Mouse (Mus musculus) kidney, embryonic 14.5 days (tissue): Measurements from ENCODE around the gene Defb29. TPM values are rescaled to one million over a fixed set of nuclear protein-coding genes. Genes with fewer than 3 reads are reported as not detected.

Experiments used
- ATAC-seq: fragments of 200-750 bp; cut with Nextera tagmentation; 2 replicates; pipeline ENCODE4 v1.8.0; 2017; ENCODE audit warnings: moderate number of reproducible peaks, mild to moderate bottlenecking, moderate TSS enrichment, moderate library complexity; ENCODE audit not compliant: low FRiP score, low TSS enrichment
- H3K27ac ChIP-seq: fragments of 300-500 bp; sonication (generic); 2 replicates; pipeline ENCODE4 v1.5.1; 2014; ENCODE audit warnings: low read depth, mild to moderate bottlenecking, low read length, moderate library complexity, mixed read lengths
- H3K27me3 ChIP-seq: fragments of 300-500 bp; sonication (generic); 2 replicates; pipeline ENCODE4 v1.6.1; 2014; ENCODE audit warnings: mild to moderate bottlenecking, low read length; ENCODE audit not compliant: control insufficient read depth, insufficient read depth
- H3K36me3 ChIP-seq: fragments of 300-500 bp; sonication (generic); 2 replicates; pipeline ENCODE4 v1.6.1; 2014; ENCODE audit warnings: low read length, mixed read lengths; ENCODE audit not compliant: control insufficient read depth, insufficient read depth
- H3K4me1 ChIP-seq: fragments of 300-500 bp; sonication (generic); 2 replicates; pipeline ENCODE4 v1.6.1; 2014; ENCODE audit warnings: low read length, mixed read lengths; ENCODE audit not compliant: control insufficient read depth, insufficient read depth
- H3K4me2 ChIP-seq: fragments of 300-500 bp; sonication (generic); replicated peaks from 2 replicates; pipeline ENCODE4 v1.6.1; 2014; ENCODE audit warnings: low read depth, mild to moderate bottlenecking, low read length
- H3K4me3 ChIP-seq: fragments of 300-500 bp; sonication (generic); 2 replicates; pipeline ENCODE4 v1.5.1; 2014; ENCODE audit warnings: mild to moderate bottlenecking, low read length
- H3K9ac ChIP-seq: fragments of 300-500 bp; sonication (generic); 2 replicates; pipeline ENCODE4 v1.6.1; 2014; ENCODE audit warnings: low read depth, mild to moderate bottlenecking, low read length, moderate library complexity
- H3K9me3 ChIP-seq: fragments of 300-500 bp; sonication (generic); 2 replicates; pipeline ENCODE4 v1.6.1; 2016; ENCODE audit warnings: low read length; ENCODE audit not compliant: control insufficient read depth
- WGBS: fragments of 180-500 bp; shearing (Covaris S2); extraction: QIAGEN DNeasy Blood & Tissue Kit; methylation state at CpG from one replicate; pipeline ENCODE4 v1.1.7; 2014; 5-methylcytosine and 5-hydroxymethylcytosine counted together
- polyA plus RNA-seq: library from polyadenylated mRNA; unstranded; fragments of >200 nt; fragmentation: Nextera tagmentation; extraction: Ambion mirVana; gene quantifications from 2 replicates; pipeline ENCODE4 v1.2.1, GENCODE M21; 2014

Gene Defb29
- polyA plus RNA-seq, 1 experiment from 2014 or later, result not detected

DNA sequence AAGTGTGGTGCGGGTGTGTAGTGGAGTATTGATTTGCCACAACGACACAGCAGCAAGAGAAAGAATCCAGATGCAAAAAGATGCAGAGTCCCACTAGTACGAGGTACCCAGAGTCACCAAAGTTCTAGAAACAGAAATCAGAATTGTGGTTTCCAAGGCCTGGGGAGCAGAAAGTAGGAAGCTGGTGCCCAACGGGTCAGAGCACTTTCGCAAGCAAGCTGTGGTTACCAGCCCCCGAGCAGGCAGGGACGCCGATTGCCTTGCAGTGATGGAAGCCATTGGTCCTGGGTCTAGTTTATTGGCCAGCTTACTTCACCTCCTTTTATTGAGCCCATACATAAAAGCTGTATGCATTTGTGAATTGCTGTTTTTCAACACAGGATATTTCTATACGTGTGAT lies 2.1 kb upstream of the Defb29 start:
- ATAC-seq, result no peak
- Histone ChIP-seq H3K9me3 (peaks cover 5% of the 10 kb centered on the region; the same call in 1 of the 2 replicates), H3K4me3 (no peak overlapping the region), H3K4me2 (no peak overlapping the region), H3K36me3 (no peaks in the 10 kb centered on the region), H3K27ac (no peak overlapping the region), H3K27me3 (no peaks in the 10 kb centered on the region), H3K9ac (no peak overlapping the region), H3K4me1 (peaks cover 9% of the 10 kb centered on the region; the same call in 1 of the 2 replicates)
- WGBS, result 89% methylated on average over 9 of the region's 9 CpGs

DNA sequence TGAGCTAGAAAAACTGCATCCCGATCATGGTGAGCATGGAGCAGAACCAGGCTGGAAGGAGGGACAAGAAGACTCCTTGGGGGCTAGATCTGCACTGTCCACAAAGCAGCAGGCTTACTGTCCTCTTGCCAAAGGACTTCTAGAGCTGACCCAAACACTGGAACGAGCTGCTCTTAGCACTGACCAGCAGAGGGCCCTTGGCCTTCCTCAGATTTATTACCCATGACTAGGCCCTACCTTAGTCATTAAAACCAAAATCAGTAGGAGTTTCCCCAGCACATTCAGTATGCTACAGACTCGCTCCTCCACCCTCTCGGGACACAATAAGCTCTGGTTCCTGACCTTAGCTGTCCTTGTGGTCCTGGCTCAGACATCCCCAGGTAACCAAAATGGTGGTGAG lies 21.9 kb downstream of the Defb29 start, which contains the start of gene Defb28:
Defb28 (plus strand) TSS at position 275 of the 400 bp plus-strand sequence.
- WGBS, result 42% methylated on average over 4 of the region's 4 CpGs
- no peak within 1 kb of the TSS for H3K9ac ChIP-seq
- H3K9me3 ChIP-seq, result peaks cover 2% of the 10 kb centered on the region; the same call in 1 of the 2 replicates
- H3K36me3 ChIP-seq, result no peaks in the 10 kb centered on the region
- H3K27me3 ChIP-seq, result no peaks in the 10 kb centered on the region
- no peak within 1 kb of the TSS for H3K4me3 ChIP-seq
- H3K4me2 ChIP-seq, result no peak within 1 kb of the TSS
- ATAC-seq, result peak; percentile 66; the same call in 1 of the 2 replicates
- no peak within 1 kb of the TSS for H3K27ac ChIP-seq
- no peaks in the 10 kb centered on the region for H3K4me1 ChIP-seq

DNA sequence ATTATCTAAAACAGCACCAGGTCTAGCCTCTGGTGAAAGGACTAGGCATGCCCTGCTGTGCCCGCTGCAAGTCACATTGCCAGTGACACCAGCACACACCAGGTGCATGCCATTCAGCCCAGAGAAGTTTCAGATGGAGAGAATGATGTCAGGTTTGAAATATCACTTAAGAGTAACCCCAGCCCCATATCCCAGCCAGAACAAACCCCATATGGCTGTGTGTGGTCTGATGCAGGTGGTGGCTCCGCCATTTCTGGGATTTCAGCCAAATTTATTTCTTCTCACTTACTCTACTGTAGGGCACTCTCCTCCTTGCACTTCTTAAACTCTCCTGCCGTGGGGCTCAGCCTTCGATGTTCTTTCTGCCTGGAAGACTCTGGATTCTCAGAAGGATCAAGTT lies 23.8 kb downstream of the Defb29 start:
- H3K9me3 ChIP-seq, result no peaks in the 10 kb centered on the region
- no peak overlapping the region for H3K4me3 ChIP-seq
- H3K36me3 ChIP-seq, result no peaks in the 10 kb centered on the region
- no peak overlapping the region for H3K9ac ChIP-seq
- H3K4me2 ChIP-seq, result no peak overlapping the region
- H3K27me3 ChIP-seq, result no peaks in the 10 kb centered on the region
- WGBS, result 34% methylated on average over 4 of the region's 4 CpGs
- no peaks in the 10 kb centered on the region for H3K4me1 ChIP-seq
- ATAC-seq, result peak; percentile 52; the same call in 1 of the 2 replicates
- H3K27ac ChIP-seq, result no peak overlapping the region

DNA sequence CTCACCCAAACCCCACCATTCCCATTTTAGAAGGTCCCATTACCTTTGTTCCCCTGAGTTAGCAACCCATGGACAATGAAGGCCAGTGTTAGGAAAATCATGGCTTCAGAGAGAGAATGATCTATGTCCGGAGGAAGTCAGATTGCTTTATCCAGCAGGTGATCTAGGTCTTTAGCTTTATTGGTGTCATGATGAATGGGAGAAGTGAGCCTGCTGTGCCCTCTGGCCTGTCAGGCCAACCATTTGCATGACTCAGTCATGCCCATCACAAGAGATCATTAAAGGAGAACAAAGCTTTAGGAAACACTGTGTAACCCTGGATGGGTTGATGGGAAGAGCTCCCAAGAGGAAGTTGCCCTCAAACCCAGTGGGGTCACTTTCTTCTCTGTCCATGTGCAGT lies 28.3 kb downstream of the Defb29 start, which contains the start of gene Defb26:
Defb26 (minus strand) TSS at position 101 of the 400 bp plus-strand sequence.
- H3K9ac ChIP-seq, result no peak within 1 kb of the TSS
- H3K27me3 ChIP-seq, result no peaks in the 10 kb centered on the region
- 78% methylated on average over 1 of the region's 1 CpGs for WGBS

DNA sequence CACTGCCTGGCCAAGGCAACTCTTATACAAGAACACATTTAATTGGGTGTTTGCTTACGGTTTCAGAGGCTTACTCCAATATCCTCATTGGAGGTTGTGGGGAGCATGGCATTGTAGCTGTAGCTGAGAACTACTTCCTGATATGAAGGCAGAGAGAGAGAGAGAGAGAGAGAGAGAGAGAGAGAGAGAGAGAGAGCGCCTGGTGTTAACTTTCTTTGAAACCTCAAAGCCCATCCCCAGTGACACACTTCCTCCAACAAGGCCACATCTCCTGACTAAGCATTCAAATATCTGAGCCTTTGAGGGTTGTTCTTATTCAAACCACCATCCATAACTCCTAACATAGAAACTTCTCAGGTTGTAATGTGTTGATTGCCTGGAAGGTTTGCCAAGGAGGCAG lies 35.9 kb downstream of the Defb29 start:
- no peak overlapping the region for H3K9ac ChIP-seq
- no peak overlapping the region for H3K4me3 ChIP-seq
- 85% methylated on average over 2 of the region's 2 CpGs for WGBS
- H3K4me1 ChIP-seq, result no peaks in the 10 kb centered on the region
- no peak overlapping the region for H3K4me2 ChIP-seq
- H3K27me3 ChIP-seq, result no peaks in the 10 kb centered on the region
- no peak for ATAC-seq
- no peaks in the 10 kb centered on the region for H3K9me3 ChIP-seq
- H3K36me3 ChIP-seq, result no peaks in the 10 kb centered on the region
- H3K27ac ChIP-seq, result no peak overlapping the region

More for the DNA sequence above, 28.3 kb downstream of the Defb29 start, which contains the start of gene Defb26:
- H3K4me1 ChIP-seq, result no peaks in the 10 kb centered on the region
- no peaks in the 10 kb centered on the region for H3K9me3 ChIP-seq
- no peak within 1 kb of the TSS for H3K4me3 ChIP-seq
- H3K4me2 ChIP-seq, result no peak within 1 kb of the TSS
- no peak within 1 kb of the TSS for H3K27ac ChIP-seq
- ATAC-seq, result no peak
- H3K36me3 ChIP-seq, result no peaks in the 10 kb centered on the region

DNA sequence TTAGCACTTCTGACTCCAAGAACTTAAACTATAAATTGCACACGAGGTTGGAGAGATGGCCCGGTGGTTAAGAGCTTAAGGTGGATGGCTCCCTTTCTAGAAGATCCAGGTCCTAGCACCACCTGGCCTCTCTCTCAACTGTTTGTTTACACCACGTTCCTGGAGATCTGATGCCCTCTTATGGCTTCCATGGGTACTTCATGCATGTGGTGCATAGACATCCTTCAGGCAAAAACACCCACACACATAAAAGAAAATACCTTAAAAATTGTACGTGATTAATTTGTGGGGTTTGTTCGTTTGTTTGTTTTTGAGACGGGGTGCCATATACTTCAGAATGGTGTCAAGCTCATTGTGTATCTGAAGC lies 39.1 kb downstream of the Defb29 start:
- Histone ChIP-seq H3K27ac (no peak overlapping the region), H3K4me2 (no peak overlapping the region), H3K9ac (no peak overlapping the region), H3K4me3 (no peak overlapping the region), H3K9me3 (no peaks in the 10 kb centered on the region), H3K27me3 (no peaks in the 10 kb centered on the region), H3K4me1 (no peaks in the 10 kb centered on the region), H3K36me3 (no peaks in the 10 kb centered on the region)
- ATAC-seq, result no peak
- 85% methylated on average over 6 of the region's 6 CpGs for WGBS

DNA sequence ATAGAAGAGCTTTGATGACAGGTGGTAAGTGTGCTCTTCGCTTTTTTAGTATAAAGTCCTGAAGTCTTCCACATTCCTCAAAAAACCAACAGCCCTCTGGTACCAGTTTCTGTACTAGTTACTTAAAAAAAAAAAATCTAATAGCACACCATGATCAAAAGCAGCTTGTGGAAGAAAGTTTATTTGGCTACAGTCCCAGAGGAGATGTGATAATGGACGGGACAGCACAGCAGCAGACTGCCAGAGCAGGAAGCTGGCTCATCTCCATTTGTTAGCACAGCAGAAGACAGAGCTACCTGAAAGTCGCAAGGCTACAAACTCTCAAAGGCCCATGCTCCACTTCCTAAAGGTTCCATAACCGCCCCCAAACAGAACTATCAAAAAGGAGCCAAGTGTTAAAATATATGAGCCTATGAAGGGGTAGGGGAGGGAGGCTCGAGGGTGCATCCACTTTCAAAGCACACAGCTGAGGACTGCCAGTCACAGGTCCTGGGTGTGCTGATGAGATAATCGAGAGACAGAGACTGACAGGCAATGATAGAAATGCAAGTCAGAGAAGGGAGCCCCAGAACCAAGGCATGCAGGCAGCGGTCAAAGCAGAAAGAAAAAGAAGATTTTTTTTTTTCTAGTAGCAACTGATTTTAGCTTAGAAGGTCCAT lies 39.6 kb downstream of the Defb29 start:
- H3K9me3 ChIP-seq, result no peaks in the 10 kb centered on the region
- H3K27ac ChIP-seq, result no peak overlapping the region
- no peaks in the 10 kb centered on the region for H3K27me3 ChIP-seq
- ATAC-seq, result no peak
- no peak overlapping the region for H3K4me3 ChIP-seq
- H3K36me3 ChIP-seq, result no peaks in the 10 kb centered on the region
- H3K4me1 ChIP-seq, result no peaks in the 10 kb centered on the region
- H3K4me2 ChIP-seq, result no peak overlapping the region
- WGBS, result 71% methylated on average over 7 of the region's 7 CpGs
- H3K9ac ChIP-seq, result no peak overlapping the region

DNA sequence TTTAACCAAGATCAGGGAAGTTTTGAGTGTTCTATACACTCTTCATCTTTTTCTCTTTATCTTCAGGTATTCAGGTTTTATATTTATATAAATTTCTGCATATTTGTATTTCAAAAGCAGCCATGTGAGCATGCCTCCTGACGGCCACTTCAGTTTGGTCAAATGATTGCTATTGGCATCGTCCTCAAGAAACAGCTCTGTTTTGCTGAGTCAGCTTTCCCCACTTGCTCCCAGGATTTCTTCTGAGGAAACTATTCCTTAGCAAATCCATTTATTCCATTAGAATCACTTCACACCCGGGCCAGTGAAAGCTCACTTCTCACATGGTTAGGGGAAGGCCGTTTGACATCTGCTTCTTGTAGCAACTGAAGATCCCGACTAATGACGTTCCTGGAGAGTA lies 41.9 kb downstream of the Defb29 start:
- H3K27me3 ChIP-seq, result no peaks in the 10 kb centered on the region
- no peaks in the 10 kb centered on the region for H3K9me3 ChIP-seq
- no peaks in the 10 kb centered on the region for H3K4me1 ChIP-seq
- ATAC-seq, result no peak
- no peak overlapping the region for H3K4me3 ChIP-seq
- 80% methylated on average over 6 of the region's 6 CpGs for WGBS
- H3K27ac ChIP-seq, result no peak overlapping the region
- no peak overlapping the region for H3K9ac ChIP-seq
- no peak overlapping the region for H3K4me2 ChIP-seq
- no peaks in the 10 kb centered on the region for H3K36me3 ChIP-seq

DNA sequence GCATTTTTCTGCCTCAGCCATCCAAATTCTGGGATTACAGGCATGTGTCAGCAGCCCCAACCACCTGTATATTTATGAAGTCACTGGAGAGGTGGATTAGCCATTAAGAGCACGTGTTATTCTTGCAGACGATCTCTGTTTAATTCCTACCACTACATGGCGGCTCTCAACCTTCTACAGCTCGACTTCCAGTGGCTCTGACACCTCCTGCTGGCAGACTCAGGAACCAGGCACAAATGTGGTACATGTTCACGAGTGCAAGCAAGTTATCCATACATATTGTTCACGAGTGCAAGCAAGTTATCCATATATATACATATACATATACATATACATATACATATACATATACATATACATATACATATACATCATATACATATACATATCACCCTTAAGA lies 46.7 kb downstream of the Defb29 start:
- H3K9ac ChIP-seq, result no peak overlapping the region
- H3K27ac ChIP-seq, result no peak overlapping the region
- no peaks in the 10 kb centered on the region for H3K9me3 ChIP-seq
- H3K4me3 ChIP-seq, result no peak overlapping the region
- no peak overlapping the region for H3K4me2 ChIP-seq
- no peaks in the 10 kb centered on the region for H3K27me3 ChIP-seq
- 83% methylated on average over 6 of the region's 6 CpGs for WGBS
- no peaks in the 10 kb centered on the region for H3K36me3 ChIP-seq
- no peak for ATAC-seq
- H3K4me1 ChIP-seq, result no peaks in the 10 kb centered on the region
